8 mouse cellular contexts compared by ENCODE assay signal in the genomic region with DNA sequence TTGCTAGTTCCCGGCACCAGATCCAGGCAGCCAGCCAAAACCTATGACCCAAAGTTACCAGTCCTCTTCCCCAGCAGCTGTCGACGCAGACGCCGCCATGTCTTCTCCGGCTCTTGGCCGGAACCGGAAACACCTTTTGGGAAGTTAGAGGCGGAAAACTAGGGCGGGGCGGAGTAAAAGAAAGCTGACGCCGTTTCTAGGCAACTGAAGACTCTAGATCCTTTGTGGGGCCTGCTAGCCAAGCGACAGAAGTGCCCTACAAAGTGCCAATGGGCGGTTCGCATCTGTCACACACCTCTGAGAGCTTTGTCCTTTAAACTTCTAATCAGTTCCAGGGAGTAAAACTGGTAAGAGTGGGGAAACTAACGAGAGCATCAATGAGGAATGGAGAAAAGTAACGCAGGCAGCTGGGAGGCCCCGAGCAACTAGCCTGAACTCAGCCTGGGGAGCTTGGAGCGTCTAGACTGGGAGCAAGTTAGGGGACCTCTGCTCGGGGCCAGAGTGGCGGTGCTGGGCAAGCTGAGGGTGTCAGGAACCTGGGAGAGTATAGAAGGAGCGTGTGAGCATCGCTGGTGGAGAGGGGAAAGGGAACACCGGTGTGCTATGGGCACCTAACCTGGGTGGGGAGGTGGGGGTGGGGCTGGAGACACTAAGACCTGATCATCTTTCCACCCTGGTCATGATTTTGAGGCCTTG. TPM values are rescaled to one million over a fixed set of nuclear protein-coding genes. Genes with fewer than 3 reads are reported as not detected.
DNase-seq lines count a peak whose midpoint lies in the region; ATAC-seq and TF ChIP-seq lines count a peak whose summit lies in the region.

Rnf25 (minus strand) TSS at position 131 of the 696 bp plus-strand sequence.
Stk36 (plus strand) TSS at position 179 of the 696 bp plus-strand sequence.

- H3K27ac ChIP-seq in forebrain, embryonic 15.5 days (replicated peaks) = peak within 1 kb of the TSS; percentile 64

- ATAC-seq in forebrain, embryonic 15.5 days (replicated peaks) = peak; percentile 95
- peak; percentile 85 for ATAC-seq in neutrophil, adult 5-6 weeks (ENCODE audit: extremely low read depth, insufficient number of reproducible peaks, low FRiP score, poor library complexity, severe bottlenecking)

- no peaks in the 10 kb centered on the region for H3K27me3 ChIP-seq in forebrain, embryonic 15.5 days

- TF ChIP-seq POLR2A in lung, adult 2 months (IDR thresholded peaks at IDR 0.05; ENCODE audit: borderline replicate concordance, extremely low read depth, low read depth, low read length) = peak; percentile 98

- intact Hi-C loops in heart, postnatal 25 days (cut with DNase I) = loop anchor here (5.0 to 10.0 kb wide), 3 partner anchors 63 to 716 kb away; partner anchors contain the start of genes Dnpep and Ttll4

- H3K4me2 ChIP-seq in forebrain, embryonic 15.5 days (replicated peaks) = peak within 1 kb of the TSS; percentile 78

- peak within 1 kb of the TSS; percentile 90 for H3K4me3 ChIP-seq in forebrain, embryonic 15.5 days
- H3K4me3 ChIP-seq in lung, adult 2 months (replicated peaks; ENCODE audit: extremely low read depth, low read depth, low read length) = peak within 1 kb of the TSS; percentile 86

- H3K9ac ChIP-seq in forebrain, embryonic 15.5 days (replicated peaks) = peak within 1 kb of the TSS; percentile 87

- peaks cover 27% of the 10 kb centered on the region for H3K4me1 ChIP-seq in forebrain, embryonic 15.5 days
- no peaks in the 10 kb centered on the region for H3K4me1 ChIP-seq in lung, adult 2 months (ENCODE audit: control insufficient read depth, insufficient read depth, low read length)

- 8% methylated on average over 25 of the region's 25 CpGs for WGBS in forebrain, embryonic 15.5 days
- 11% methylated on average over 25 of the region's 25 CpGs for WGBS in lung, adult 2 months

- TF ChIP-seq CTCF in lung, adult 2 months (IDR thresholded peaks at IDR 0.05; ENCODE audit: insufficient read depth, low read length) = no peak

- no peaks in the 10 kb centered on the region for H3K9me3 ChIP-seq in forebrain, embryonic 15.5 days

- H3K36me3 ChIP-seq in forebrain, embryonic 15.5 days = peaks cover 33% of the 10 kb centered on the region

- peak; percentile 87 for DNase-seq in ES-CJ7 (ENCODE audit: low read depth, low spot score)
- peak; percentile 76 for DNase-seq in cerebellum, adult 11 months
- peak; percentile 77 for DNase-seq in heart, postnatal 25 days (ENCODE audit: low spot score)
- DNase-seq in layer of hippocampus, adult 18-20 months (ENCODE audit: low spot score in 2 of 2) = peak; percentile 84 to 92
- peak; percentile 82 for DNase-seq in lung, adult 2 months
- DNase-seq in thymus, adult 18-20 months = peak; percentile 72 to 78

RNA-seq across cellular contexts. Expression of gene Rnf25, which starts in this region (rescaled TPM):
- 41.8 and 46.0 TPM in 2 replicates for polyA plus RNA-seq in forebrain, embryonic 15.5 days (2015; fragmentation: Nextera tagmentation; extraction: Ambion mirVana)
- 10 to 100 TPM; 16.7 to 20.4 TPM for total RNA-seq in heart, postnatal 25 days (2021)
- 10 to 100 TPM; 57.5 to 66.2 TPM for total RNA-seq in layer of hippocampus, adult 18-20 months (2021)
- 37.6 and 51.0 TPM in 2 replicates for polyA plus RNA-seq in lung, adult 2 months (2012; rRNA removed)
- total RNA-seq in neutrophil, adult 5-6 weeks (2017) = 44.4 and 46.8 TPM in 2 replicates

RNA-seq across cellular contexts. Expression of gene Stk36, which starts in this region (rescaled TPM):
- 25.7 and 27.9 TPM in 2 replicates for polyA plus RNA-seq in forebrain, embryonic 15.5 days (2015; fragmentation: Nextera tagmentation; extraction: Ambion mirVana)
- 1 to 10 TPM in 1 of 2 experiments, under 1 TPM in 1; 0.73 to 1.1 TPM for total RNA-seq in heart, postnatal 25 days (2021)
- 1 to 10 TPM; 3.4 to 5.6 TPM for total RNA-seq in layer of hippocampus, adult 18-20 months (2021)
- 17.4 and 18.7 TPM in 2 replicates for polyA plus RNA-seq in lung, adult 2 months (2012; rRNA removed)
- 0.70 and 0.98 TPM in 2 replicates for total RNA-seq in neutrophil, adult 5-6 weeks (2017)

Comparison
In these comparisons a context has a peak if more than half of its experiments do, and no peak if none do; other contexts are left out.
1. Peak in every context shown above with its lines: DNase-seq, ATAC-seq, H3K4me3 ChIP-seq and H3K27ac ChIP-seq.